Mouse (Mus musculus) heart, adult 2 months (tissue): ENCODE measurements around the gene Nkapd1. TPM values are rescaled to one million over a fixed set of nuclear protein-coding genes. Genes with fewer than 3 reads are reported as not detected.

Experiments
- DNase-seq, 2 experiments: peaks; one replicate each; pipeline ENCODE4 v3.0.0; 2021
- H3K27ac ChIP-seq: fragments of 200-600 bp; 2 replicates; pipeline ENCODE4 v1.8.1; 2022
- H3K27me3 ChIP-seq: fragments of 200-500 bp; 2 replicates; pipeline ENCODE4 v1.6.1; 2012; ENCODE audit warnings: mild to moderate bottlenecking, low read length, inconsistent platforms, mixed read lengths; ENCODE audit not compliant: control insufficient read depth, insufficient read depth
- H3K36me3 ChIP-seq: fragments of 200-500 bp; 2 replicates; pipeline ENCODE4 v1.6.1; 2012; ENCODE audit warnings: low read length, inconsistent platforms; ENCODE audit not compliant: control insufficient read depth, insufficient read depth
- H3K4me1 ChIP-seq: fragments of 200-500 bp; 2 replicates; pipeline ENCODE4 v1.6.1; 2011; ENCODE audit warnings: low read length; ENCODE audit not compliant: control insufficient read depth, insufficient read depth
- H3K4me3 ChIP-seq: fragments of 200-600 bp; 2 replicates; pipeline ENCODE4 v1.8.1; 2022
- H3K79me2 ChIP-seq: fragments of 200-500 bp; replicated peaks from 2 replicates; pipeline ENCODE4 v1.6.1; 2012; ENCODE audit warnings: mild to moderate bottlenecking, inconsistent platforms, low read length, moderate library complexity, mixed read lengths; ENCODE audit not compliant: control insufficient read depth, insufficient read depth
- H3K9ac ChIP-seq: fragments of 200-500 bp; 2 replicates; pipeline ENCODE4 v1.6.1; 2012; ENCODE audit warnings: low read depth, mild to moderate bottlenecking, control low read depth, inconsistent platforms, low read length, mixed read lengths
- CTCF ChIP-seq: fragments of 200-600 bp; IDR thresholded peaks from 2 replicates; pipeline ENCODE4 v1.8.1; 2022; ENCODE audit warnings: antibody characterized with exemption, mild to moderate bottlenecking, moderate library complexity
- EP300 ChIP-seq: fragments of 200-500 bp; IDR thresholded peaks from 2 replicates; pipeline ENCODE4 v1.6.1; 2011; ENCODE audit warnings: low read depth, low read length, control low read depth; ENCODE audit not compliant: insufficient read depth
- POLR2A ChIP-seq: fragments of 200-500 bp; IDR thresholded peaks from 2 replicates; pipeline ENCODE4 v1.6.1; 2011; ENCODE audit warnings: mild to moderate bottlenecking, low read depth, low read length, control low read depth; ENCODE audit not compliant: insufficient read depth
- WGBS: fragments of 180-500 bp; shearing (Covaris S2); methylation state at CpG from one replicate; pipeline ENCODE4 v1.1.7; 2018; 5-methylcytosine and 5-hydroxymethylcytosine counted together
- intact Hi-C: fragments of 180-260 bp; cut with DNase I; formaldehyde crosslinking; loops from one replicate; pipeline ENCODE4 v1.15.1; 2025
- polyA plus RNA-seq: library from polyadenylated mRNA; depleted of rRNA; stranded (reverse); fragments of >200 nt; gene quantifications from 2 replicates; pipeline ENCODE4 v1.2.3, GENCODE M21; 2012
- total RNA-seq, 2 experiments: library from RNA; stranded (reverse); gene quantifications; 2 replicates each; pipeline ENCODE4 v1.2.3; 2021

Gene Nkapd1
- total and polyA plus RNA-seq, 3 experiments, result 3.1 to 13.2 (median 11.9) TPM

DNA sequence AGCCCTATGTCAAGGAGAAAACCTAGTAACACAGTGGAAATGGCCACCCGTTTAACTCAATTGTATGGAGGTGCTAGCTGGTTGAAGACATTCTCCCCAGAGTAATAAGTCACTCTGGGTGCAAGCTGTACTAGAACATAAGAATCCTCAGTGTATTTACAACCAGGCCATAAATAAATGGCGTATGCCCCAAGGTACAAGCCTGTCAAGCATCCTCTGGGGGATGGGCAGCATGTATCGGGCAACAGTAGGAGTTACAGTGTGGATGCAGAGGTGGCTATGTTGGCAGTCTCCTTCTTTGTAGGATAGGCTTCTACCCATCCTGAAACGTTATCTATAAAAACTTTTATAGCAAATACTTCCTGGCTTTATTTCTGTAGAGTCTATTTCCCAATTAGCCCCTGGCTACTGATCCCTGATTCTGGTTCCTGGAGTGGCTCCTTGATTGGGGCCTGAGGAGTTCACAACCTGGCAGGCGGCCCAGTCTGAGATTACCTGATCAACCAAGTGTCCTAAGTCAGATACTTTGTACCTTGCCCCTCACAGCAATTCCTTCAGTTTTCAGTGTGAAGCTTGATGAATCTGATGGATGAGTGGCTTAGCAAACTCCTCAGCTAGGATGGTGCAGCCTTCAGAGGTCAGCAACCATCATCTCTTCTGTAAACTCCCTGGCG lies 32.0 kb downstream of the Nkapd1 start:
- Histone ChIP-seq H3K36me3 (no peaks in the 10 kb centered on the region), H3K27me3 (no peaks in the 10 kb centered on the region), H3K27ac (no peak overlapping the region), H3K4me1 (no peaks in the 10 kb centered on the region), H3K9ac (no peak overlapping the region), H3K4me3 (no peak overlapping the region), H3K79me2 (no peaks in the 10 kb centered on the region)
- DNase-seq, result no peak
- 74% methylated on average over 6 of the region's 6 CpGs for WGBS
- TF ChIP-seq CTCF (no peak), POLR2A (no peak), EP300 (no peak)
- intact Hi-C loops, result no loop called here

DNA sequence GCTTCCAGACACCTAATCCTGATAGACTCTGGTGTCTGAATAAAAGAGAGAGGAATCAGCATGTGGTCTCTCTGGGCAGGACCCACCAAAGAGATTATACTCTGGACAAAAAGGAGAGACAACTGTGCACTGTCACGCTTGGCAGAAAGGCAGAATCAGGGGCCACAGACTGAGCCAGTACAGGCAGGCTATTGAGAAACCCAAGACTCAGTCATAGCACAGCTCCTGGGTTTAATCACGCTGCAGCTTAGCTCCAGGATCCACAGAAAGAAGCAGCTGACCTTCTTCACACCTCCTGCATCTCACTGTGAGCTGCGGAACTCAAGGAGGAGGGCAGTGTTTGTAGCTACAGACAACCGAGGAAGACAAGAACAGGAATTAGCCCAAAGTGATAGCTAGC lies 36.9 kb downstream of the Nkapd1 start:
- Histone ChIP-seq H3K9ac (no peak overlapping the region), H3K36me3 (no peaks in the 10 kb centered on the region), H3K27ac (no peak overlapping the region), H3K4me1 (no peaks in the 10 kb centered on the region), H3K79me2 (no peaks in the 10 kb centered on the region), H3K4me3 (no peak overlapping the region), H3K27me3 (no peaks in the 10 kb centered on the region)
- intact Hi-C loops, result no loop called here
- TF ChIP-seq EP300 (no peak), CTCF (no peak), POLR2A (no peak)
- no peak for DNase-seq
- 33% methylated on average over 4 of the region's 4 CpGs for WGBS

DNA sequence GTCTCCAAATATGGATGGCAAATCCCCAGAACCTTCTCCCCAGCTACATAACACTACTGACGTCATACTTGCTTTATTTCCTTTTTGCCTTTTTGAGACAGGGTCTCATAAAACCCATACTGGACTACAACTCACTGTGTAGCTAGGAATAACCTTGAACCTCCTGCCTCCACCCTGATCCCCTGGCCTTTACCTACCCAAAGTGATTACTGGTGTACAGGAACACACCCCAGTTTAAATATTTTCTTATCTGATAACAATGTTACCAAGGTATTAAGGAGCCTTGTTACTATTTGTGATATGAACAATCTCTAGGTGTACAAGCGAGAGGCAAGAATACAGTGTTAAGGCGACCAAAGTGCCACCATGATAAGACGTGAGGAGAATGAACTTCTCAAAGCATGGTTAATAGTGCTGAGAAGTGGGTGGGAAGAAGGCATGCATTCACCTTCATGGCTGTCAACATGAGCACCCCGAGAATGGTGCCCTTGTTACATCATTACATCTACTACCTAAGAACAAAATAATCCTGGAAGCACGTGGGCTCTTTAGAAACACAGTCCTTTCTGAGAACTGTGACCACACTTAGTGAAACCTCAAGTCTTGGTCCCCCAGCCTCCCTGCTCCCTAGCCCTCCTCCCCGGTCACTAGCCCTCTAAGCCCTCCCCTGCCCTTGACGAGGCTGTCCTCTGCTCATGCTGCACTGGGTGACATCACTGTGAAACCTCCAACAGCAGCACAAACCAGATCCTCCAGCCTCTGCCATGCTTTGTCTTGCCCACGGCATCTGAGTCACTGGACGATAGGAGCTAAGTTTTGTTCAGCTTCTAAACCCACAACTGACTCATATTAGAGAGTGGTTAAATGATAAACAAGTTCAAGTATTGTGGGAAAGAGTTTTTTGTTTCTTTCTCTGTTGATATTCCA lies 47.4 kb downstream of the Nkapd1 start:
- Histone ChIP-seq H3K36me3 (no peaks in the 10 kb centered on the region), H3K27ac (no peak overlapping the region), H3K79me2 (no peaks in the 10 kb centered on the region), H3K9ac (no peak overlapping the region), H3K27me3 (no peaks in the 10 kb centered on the region), H3K4me3 (no peak overlapping the region), H3K4me1 (no peaks in the 10 kb centered on the region)
- intact Hi-C loops, result no loop called here
- TF ChIP-seq EP300 (no peak), CTCF (no peak), POLR2A (no peak)
- 68% methylated on average over 10 of the region's 10 CpGs for WGBS
- DNase-seq, result no peak

DNA sequence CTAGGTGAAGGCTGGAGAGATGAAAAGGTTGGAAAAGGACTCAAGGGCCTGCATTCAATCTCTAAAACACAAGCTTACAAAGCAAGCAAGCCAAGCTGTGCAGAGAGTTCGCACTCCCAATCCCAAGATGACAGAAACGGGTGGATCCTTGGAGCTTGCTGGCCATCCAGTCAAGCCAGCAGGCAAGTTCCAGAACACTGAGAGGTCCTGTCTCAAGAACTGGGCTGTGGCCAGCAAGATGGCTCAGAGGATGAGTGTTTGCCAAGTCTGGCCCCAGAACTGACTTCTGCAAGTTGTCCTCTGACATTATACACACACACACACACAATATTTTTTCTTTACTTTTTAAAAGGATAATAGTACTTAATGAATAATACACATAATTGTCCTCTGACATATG lies 49.4 kb downstream of the Nkapd1 start:
- no peak for TF ChIP-seq CTCF
- TF ChIP-seq EP300, result no peak
- no peak for TF ChIP-seq POLR2A
- Histone ChIP-seq H3K27ac (no peak overlapping the region), H3K79me2 (no peaks in the 10 kb centered on the region), H3K4me1 (no peaks in the 10 kb centered on the region), H3K36me3 (no peaks in the 10 kb centered on the region), H3K27me3 (no peaks in the 10 kb centered on the region), H3K4me3 (no peak overlapping the region), H3K9ac (no peak overlapping the region)
- intact Hi-C loops, result no loop called here
- DNase-seq, result no peak
- WGBS, result 76% methylated on average over 2 of the region's 2 CpGs

DNA sequence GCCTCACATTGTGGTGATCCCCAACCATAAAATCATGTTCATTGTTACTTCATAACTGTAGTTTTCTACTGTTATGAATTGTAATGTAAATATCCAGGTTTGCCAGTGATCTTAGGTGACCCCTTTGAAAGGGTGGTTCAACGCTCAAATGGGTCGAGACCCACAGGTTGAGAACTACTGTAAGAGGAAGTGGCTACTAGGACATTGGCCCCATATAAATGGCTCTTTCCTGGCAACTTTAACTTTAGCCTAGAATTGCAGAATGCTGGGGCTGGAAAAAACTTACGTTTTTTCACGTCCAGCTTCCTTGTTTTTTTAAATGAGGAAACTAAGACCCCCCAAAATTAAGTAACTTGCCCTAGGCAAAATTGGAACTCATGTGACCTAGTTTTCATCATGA lies 49.9 kb downstream of the Nkapd1 start:
- DNase-seq, result no peak
- Histone ChIP-seq H3K4me1 (no peaks in the 10 kb centered on the region), H3K36me3 (no peaks in the 10 kb centered on the region), H3K27ac (no peak overlapping the region), H3K9ac (no peak overlapping the region), H3K79me2 (no peaks in the 10 kb centered on the region), H3K27me3 (no peaks in the 10 kb centered on the region), H3K4me3 (no peak overlapping the region)
- TF ChIP-seq EP300, result no peak
- no peak for TF ChIP-seq POLR2A
- TF ChIP-seq CTCF, result no peak
- intact Hi-C loops, result no loop called here
- WGBS, result 76% methylated on average over 4 of the region's 4 CpGs

DNA sequence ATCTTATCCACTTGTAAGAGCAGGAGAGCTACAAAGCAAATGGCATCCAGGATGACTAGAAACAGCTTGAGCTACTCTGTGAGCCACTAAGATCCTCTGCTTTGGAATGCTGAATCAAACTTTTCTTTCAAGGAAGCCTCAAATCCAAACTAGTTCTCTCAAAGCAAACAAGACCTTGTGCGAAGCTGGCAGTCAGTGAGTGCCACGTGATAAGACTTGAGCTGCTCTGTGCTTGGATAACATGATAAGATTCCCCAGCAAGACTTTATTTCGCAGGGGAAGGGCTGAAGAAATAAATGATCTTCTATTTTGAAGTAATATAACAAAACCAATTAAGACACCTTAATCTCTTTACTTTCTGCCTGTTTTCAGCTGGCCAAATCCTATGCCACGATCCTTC lies 51.3 kb downstream of the Nkapd1 start:
- Histone ChIP-seq H3K36me3 (no peaks in the 10 kb centered on the region), H3K79me2 (no peaks in the 10 kb centered on the region), H3K27me3 (no peaks in the 10 kb centered on the region), H3K4me3 (no peak overlapping the region), H3K9ac (no peak overlapping the region), H3K4me1 (no peaks in the 10 kb centered on the region), H3K27ac (no peak overlapping the region)
- WGBS, result 45% methylated on average over 4 of the region's 4 CpGs
- TF ChIP-seq EP300 (no peak), POLR2A (no peak), CTCF (no peak)
- DNase-seq, result no peak
- intact Hi-C loops, result no loop called here
